Mouse (Mus musculus): Measurements from ENCODE around the gene Fam227a.

DNA sequence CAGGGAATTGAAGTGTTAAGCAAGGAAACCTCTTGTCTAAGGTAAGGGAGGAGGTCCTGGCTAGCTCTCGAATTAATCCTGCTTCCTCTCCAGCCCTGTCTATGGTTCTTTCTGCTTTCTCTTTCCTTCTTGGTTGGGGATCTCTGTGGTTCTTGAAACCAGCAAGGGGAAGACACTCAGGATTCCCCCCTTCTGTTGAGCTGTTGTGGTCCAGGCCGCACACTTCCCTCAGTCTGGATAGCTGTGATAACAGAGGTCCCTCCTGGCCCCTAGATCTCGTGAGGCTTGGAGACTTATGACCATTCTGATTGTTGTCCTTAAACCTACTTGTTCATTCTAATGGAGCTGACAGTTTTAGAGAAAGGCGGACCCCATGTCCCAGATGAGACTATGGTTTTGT lies 35.8 kb upstream of the Fam227a start:
- no peak for TF ChIP-seq MAFK (IDR thresholded peaks at IDR 0.05; ENCODE audit: insufficient read depth, low read depth, low read length)
- no peak for TF ChIP-seq HCFC1 (IDR thresholded peaks at IDR 0.05; ENCODE audit: borderline replicate concordance, insufficient read depth, low read length)

All from ES-E14 (cell line).